Mouse (Mus musculus) MEL (cell line): ENCODE results near the gene Zcchc9. TPM values are rescaled to one million over a fixed set of nuclear protein-coding genes. Genes with fewer than 3 reads are reported as not detected.

Source experiments
- DNase-seq: peaks from one replicate; pipeline ENCODE4 v3.0.0; 2011; ENCODE audit warnings: low read depth, low spot score
- H3K27ac ChIP-seq: 2 replicates; pipeline ENCODE4 v1.5.1; 2012; ENCODE audit warnings: low read depth, mild to moderate bottlenecking, control low read depth, low read length, moderate library complexity; ENCODE audit not compliant: control insufficient read depth
- H3K27me3 ChIP-seq, 2 experiments: fragments of 150-350 bp in 1 of 2; sonication (generic) in 1 of 2; 2 replicates each; pipeline ENCODE4 v1.6.1; 2012; ENCODE audit warnings: low read length in 2 of 2, mild to moderate bottlenecking in 2 of 2, improper control_type of control experiment in 1 of 2, moderate library complexity in 1 of 2; ENCODE audit not compliant: insufficient read depth in 2 of 2, control insufficient read depth in 1 of 2
- H3K36me3 ChIP-seq, 2 experiments: 2 replicates each; pipeline ENCODE4 v1.6.1; 2012 to 2014; ENCODE audit warnings: low read length in 2 of 2, improper control_type of control experiment in 1 of 2, inconsistent platforms in 1 of 2, mild to moderate bottlenecking in 1 of 2; ENCODE audit not compliant: insufficient read depth in 2 of 2, control insufficient read depth in 1 of 2
- H3K4me1 ChIP-seq, 2 experiments: fragments of 150-350 bp in 1 of 2; sonication (generic) in 1 of 2; 2 replicates each; pipeline ENCODE4 v1.6.1; 2012; ENCODE audit warnings: low read length in 2 of 2, improper control_type of control experiment in 1 of 2, mild to moderate bottlenecking in 1 of 2; ENCODE audit not compliant: insufficient read depth in 2 of 2, control insufficient read depth in 1 of 2
- H3K4me3 ChIP-seq, 2 experiments: fragments of 150-350 bp in 1 of 2; sonication (generic) in 1 of 2; 2 replicates each; pipeline ENCODE4 v1.5.1; 2012; ENCODE audit warnings: low read depth in 2 of 2, low read length in 2 of 2, mild to moderate bottlenecking in 2 of 2, moderate library complexity in 2 of 2, control low read depth in 1 of 2, improper control_type of control experiment in 1 of 2; ENCODE audit not compliant: control insufficient read depth in 1 of 2, insufficient read depth in 1 of 2
- H3K79me2 ChIP-seq: 2 replicates; pipeline ENCODE4 v1.6.1; 2012; ENCODE audit warnings: mild to moderate bottlenecking, low read length, moderate library complexity; ENCODE audit not compliant: control insufficient read depth, poor library complexity, insufficient read depth
- H3K9ac ChIP-seq: 2 replicates; pipeline ENCODE4 v1.6.1; 2012; ENCODE audit warnings: low read depth, mild to moderate bottlenecking, control low read depth, low read length, moderate library complexity; ENCODE audit not compliant: control insufficient read depth, poor library complexity, severe bottlenecking
- H3K9me3 ChIP-seq: fragments of 150-350 bp; sonication (generic); replicated peaks from 2 replicates; pipeline ENCODE4 v1.6.1; 2012; ENCODE audit warnings: mild to moderate bottlenecking, low read length, improper control_type of control experiment, moderate library complexity; ENCODE audit not compliant: insufficient read depth
- CHD1 ChIP-seq: IDR thresholded peaks from 2 replicates; pipeline ENCODE4 v1.6.1; 2012; ENCODE audit warnings: low read depth, mild to moderate bottlenecking, inconsistent platforms, low read length, improper control_type of control experiment
- CHD2 ChIP-seq: IDR thresholded peaks from 2 replicates; pipeline ENCODE4 v1.6.1; 2011; ENCODE audit warnings: low read length, improper control_type of control experiment
- E2F4 ChIP-seq: IDR thresholded peaks from 2 replicates; pipeline ENCODE4 v1.6.1; 2011; ENCODE audit warnings: low read depth, low read length, improper control_type of control experiment, borderline replicate concordance
- ELF1 ChIP-seq: IDR thresholded peaks from 2 replicates; pipeline ENCODE4 v1.6.1; 2014; ENCODE audit warnings: low read depth, mild to moderate bottlenecking, inconsistent platforms, low read length, improper control_type of control experiment, moderate library complexity
- EP300 ChIP-seq, 2 experiments: IDR thresholded peaks; 2 replicates each; pipeline ENCODE4 v1.6.1; 2011; ENCODE audit warnings: improper control_type of control experiment in 2 of 2, low read length in 2 of 2, low read depth in 1 of 2, mild to moderate bottlenecking in 1 of 2
- ETS1 ChIP-seq: IDR thresholded peaks from 2 replicates; pipeline ENCODE4 v1.6.1; 2012; ENCODE audit warnings: low read depth, mild to moderate bottlenecking, inconsistent platforms, low read length, improper control_type of control experiment, moderate library complexity
- GATA1 ChIP-seq: IDR thresholded peaks from 2 replicates; pipeline ENCODE4 v1.6.1; 2011; ENCODE audit warnings: low read depth, low read length, improper control_type of control experiment
- HCFC1 ChIP-seq: IDR thresholded peaks from 2 replicates; pipeline ENCODE4 v1.6.1; 2012; ENCODE audit warnings: low read depth, mild to moderate bottlenecking, inconsistent platforms, low read length, improper control_type of control experiment, moderate library complexity
- MAFK ChIP-seq: IDR thresholded peaks from 2 replicates; pipeline ENCODE4 v1.6.1; 2011; ENCODE audit warnings: low read depth, mild to moderate bottlenecking, low read length, improper control_type of control experiment, borderline replicate concordance
- MYC ChIP-seq: IDR thresholded peaks from 2 replicates; pipeline ENCODE4 v1.6.1; 2011; ENCODE audit warnings: low read depth, mild to moderate bottlenecking, low read length, improper control_type of control experiment, moderate library complexity
- NELFE ChIP-seq: IDR thresholded peaks from 2 replicates; pipeline ENCODE4 v1.6.1; 2011; ENCODE audit warnings: low read depth, low read length, improper control_type of control experiment
- POLR2A ChIP-seq, 2 experiments: IDR thresholded peaks; 2 replicates each; pipeline ENCODE4 v1.6.1; 2011 to 2012; ENCODE audit warnings: low read length in 2 of 2, mild to moderate bottlenecking in 2 of 2, control low read depth in 1 of 2, improper control_type of control experiment in 1 of 2, low read depth in 1 of 2, moderate library complexity in 1 of 2; ENCODE audit not compliant: control insufficient read depth in 1 of 2, insufficient read depth in 1 of 2, poor library complexity in 1 of 2
- POLR2AphosphoS2 ChIP-seq: IDR thresholded peaks from 2 replicates; pipeline ENCODE4 v1.6.1; 2011; ENCODE audit warnings: low read length, improper control_type of control experiment
- POLR2AphosphoS5 ChIP-seq: IDR thresholded peaks from 2 replicates; pipeline ENCODE4 v1.6.1; 2012; ENCODE audit warnings: low read depth, borderline replicate concordance, mild to moderate bottlenecking, inconsistent platforms, low read length, moderate library complexity, mixed read lengths
- RAD21 ChIP-seq: IDR thresholded peaks from 2 replicates; pipeline ENCODE4 v1.6.1; 2011; ENCODE audit warnings: mild to moderate bottlenecking, low read depth, low read length, improper control_type of control experiment
- RCOR1 ChIP-seq: IDR thresholded peaks from 2 replicates; pipeline ENCODE4 v1.6.1; 2012; ENCODE audit warnings: low read depth, mild to moderate bottlenecking, inconsistent platforms, low read length, improper control_type of control experiment
- SIN3A ChIP-seq: IDR thresholded peaks from 2 replicates; pipeline ENCODE4 v1.6.1; 2012; ENCODE audit warnings: low read length, improper control_type of control experiment, inconsistent platforms
- SMC3 ChIP-seq: IDR thresholded peaks from 2 replicates; pipeline ENCODE4 v1.6.1; 2011; ENCODE audit warnings: low read depth, low read length, improper control_type of control experiment
- TAL1 ChIP-seq: IDR thresholded peaks from 2 replicates; pipeline ENCODE4 v1.6.1; 2012; ENCODE audit warnings: mild to moderate bottlenecking, inconsistent platforms, low read length, moderate library complexity, mixed read lengths
- TCF12 ChIP-seq: IDR thresholded peaks from 2 replicates; pipeline ENCODE4 v1.6.1; 2014; ENCODE audit warnings: low read depth, mild to moderate bottlenecking, inconsistent platforms, low read length, improper control_type of control experiment, moderate library complexity
- USF1 ChIP-seq: IDR thresholded peaks from 2 replicates; pipeline ENCODE4 v1.6.1; 2014; ENCODE audit warnings: low read depth, mild to moderate bottlenecking, inconsistent platforms, low read length, improper control_type of control experiment, moderate library complexity
- USF2 ChIP-seq, 2 experiments: IDR thresholded peaks; 2 replicates each; pipeline ENCODE4 v1.6.1; 2011 to 2012; ENCODE audit warnings: improper control_type of control experiment in 2 of 2, low read length in 2 of 2, borderline replicate concordance in 1 of 2, inconsistent platforms in 1 of 2, low read depth in 1 of 2, mild to moderate bottlenecking in 1 of 2; ENCODE audit not compliant: insufficient read depth in 1 of 2
- ZC3H11A ChIP-seq: IDR thresholded peaks from 2 replicates; pipeline ENCODE4 v1.6.1; 2012; ENCODE audit warnings: low read depth, mild to moderate bottlenecking, inconsistent platforms, low read length, improper control_type of control experiment
- polyA plus RNA-seq, 2 experiments: library from polyadenylated mRNA; stranded (reverse) in 1 of 2; unstranded in 1 of 2; fragments of >175 nt in 1 of 2; fragments of >200 nt in 1 of 2; gene quantifications; 2 replicates each; pipeline versions ENCODE4 v1.2.1 to v1.2.4; 2012; ENCODE audit warnings: low replicate concordance in 2 of 2, low read depth in 1 of 2; ENCODE audit not compliant: insufficient read length in 2 of 2, insufficient read depth in 1 of 2, missing spikeins in 1 of 2
- total RNA-seq: library from RNA; depleted of rRNA; stranded (reverse); fragments of 300-350 nt; gene quantifications from 2 replicates; pipeline ENCODE4 v1.2.3, GENCODE M21; 2012

Zcchc9 gene
- total and polyA plus RNA-seq, 3 experiments: 27.5 to 191 (median 37.3) TPM

- no peak for TF ChIP-seq ZC3H11A
- 0 out of 2 replicates have a peak, but pooled peaks have one; percentile 20 for TF ChIP-seq GATA1
- TF ChIP-seq CHD1: no peak
- TF ChIP-seq HCFC1: no peak
Measured at GRCm38 (mm10) chr13:91778092-91778491, 29.4 kb downstream of the Zcchc9 start.

GRCm38 (mm10) chr13:91768683-91769651 lies 38.5 kb downstream of the Zcchc9 start:
- peaks cover 0 to 4% of the 10 kb centered on the region in 2 experiments; a peak in 3 of 4 replicates for H3K4me1 ChIP-seq
- TF ChIP-seq GATA1 (no peak), TCF12 (no peak), ELF1 (no peak)
- TF ChIP-seq, all 39 proteins: peak for 0
- H3K4me3 ChIP-seq: no peak overlapping the region

More at GRCm38 (mm10) chr13:91778092-91778491, 29.4 kb downstream of the Zcchc9 start:
- Histone ChIP-seq H3K36me3 (no peaks in the 10 kb centered on the region), H3K27me3 (no peaks in the 10 kb centered on the region), H3K9me3 (no peaks in the 10 kb centered on the region), H3K27ac (no peak overlapping the region), H3K79me2 (no peaks in the 10 kb centered on the region), H3K4me3 (no peak overlapping the region), H3K4me1 (no peaks in the 10 kb centered on the region; a peak in 1 of 4 replicates), H3K9ac (no peak overlapping the region)
- DNase-seq: no peak

GRCm38 (mm10) chr13:91765627-91766026 lies 41.9 kb downstream of the Zcchc9 start:
- Histone ChIP-seq H3K36me3 (peaks cover 0 to 4% of the 10 kb centered on the region in 2 experiments; a peak in 1 of 4 replicates), H3K9ac (no peak overlapping the region), H3K27me3 (no peaks in the 10 kb centered on the region), H3K9me3 (no peaks in the 10 kb centered on the region), H3K79me2 (no peaks in the 10 kb centered on the region), H3K27ac (no peak overlapping the region), H3K4me1 (peaks cover 0 to 4% of the 10 kb centered on the region in 2 experiments; a peak in 3 of 4 replicates), H3K4me3 (no peak overlapping the region)
- peak; percentile 58 for DNase-seq
- TF ChIP-seq CHD2: no peak
- TF ChIP-seq CHD1: no peak
- no peak for TF ChIP-seq MYC
- TF ChIP-seq EP300 (IDR thresholded peaks at IDR 0.05; ENCODE audit: low read depth in 1 of 2, low read length in 2 of 2): peak; percentile 57 to 66; a peak in 3 of 4 replicates
- TF ChIP-seq ZC3H11A: no peak
- TF ChIP-seq POLR2A (IDR thresholded peaks at IDR 0.05; ENCODE audit: control insufficient read depth in 1 of 2, insufficient read depth in 1 of 2, low read depth in 1 of 2, low read length in 2 of 2, poor library complexity in 1 of 2): no peak
- TF ChIP-seq POLR2AphosphoS5: no peak
- TF ChIP-seq NELFE: no peak
- TF ChIP-seq RCOR1: peak; percentile 11; the same call in 1 of the 2 replicates
- TF ChIP-seq RAD21: no peak
- no peak for TF ChIP-seq MAFK
- TF ChIP-seq SMC3: no peak
- peak; percentile 65; the same call in 1 of the 2 replicates for TF ChIP-seq TCF12
- TF ChIP-seq E2F4: no peak
- peak; percentile 58 for TF ChIP-seq GATA1
- no peak for TF ChIP-seq USF1
- no peak for TF ChIP-seq USF2 (IDR thresholded peaks at IDR 0.05; ENCODE audit: borderline replicate concordance in 1 of 2, insufficient read depth in 1 of 2, low read depth in 1 of 2, low read length in 2 of 2)
- TF ChIP-seq POLR2AphosphoS2: no peak
- TF ChIP-seq TAL1: 0 out of 2 replicates have a peak, but pooled peaks have one; percentile 28
- peak; percentile 65 for TF ChIP-seq ETS1
- 0 out of 2 replicates have a peak, but pooled peaks have one; percentile 19 for TF ChIP-seq SIN3A

More at GRCm38 (mm10) chr13:91768683-91769651, 38.5 kb downstream of the Zcchc9 start:
- DNase-seq: no peak
- Histone ChIP-seq H3K27me3 (no peaks in the 10 kb centered on the region), H3K27ac (no peak overlapping the region), H3K79me2 (no peaks in the 10 kb centered on the region), H3K9me3 (no peaks in the 10 kb centered on the region), H3K36me3 (peaks cover 0 to 4% of the 10 kb centered on the region in 2 experiments; a peak in 1 of 4 replicates), H3K9ac (no peak overlapping the region)
